Mouse (Mus musculus): ENCODE results near the gene Epha2.

Epha2 gene

DNA sequence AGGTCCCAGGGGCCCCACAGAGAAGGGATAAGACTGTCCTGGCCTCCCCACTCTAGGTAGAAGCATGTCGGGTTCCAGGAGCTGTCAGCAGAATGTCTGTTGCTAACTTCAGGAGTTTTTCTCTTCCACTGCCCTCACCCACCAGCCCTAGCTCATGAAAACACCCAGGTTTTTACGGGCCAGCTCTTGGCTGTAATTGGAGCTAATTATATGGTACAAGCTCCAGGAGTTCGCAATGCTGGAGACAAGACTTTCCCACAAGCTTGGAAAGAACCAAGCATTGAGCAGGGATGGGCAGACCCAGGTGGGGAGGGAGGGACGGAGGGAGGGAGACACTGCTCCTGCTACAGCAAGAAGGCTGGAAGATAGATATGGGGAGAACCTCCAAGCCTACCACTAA lies 26.0 kb downstream of the Epha2 start:
- CTCF ChIA-PET, result interaction anchor here in 1 of 4 experiments (0.7 to 1.4 kb wide), 4 partner anchors 33 to 270 kb away, joined by 3 to 6 read pairs (median 4); no protein-coding TSS in a partner anchor

DNA sequence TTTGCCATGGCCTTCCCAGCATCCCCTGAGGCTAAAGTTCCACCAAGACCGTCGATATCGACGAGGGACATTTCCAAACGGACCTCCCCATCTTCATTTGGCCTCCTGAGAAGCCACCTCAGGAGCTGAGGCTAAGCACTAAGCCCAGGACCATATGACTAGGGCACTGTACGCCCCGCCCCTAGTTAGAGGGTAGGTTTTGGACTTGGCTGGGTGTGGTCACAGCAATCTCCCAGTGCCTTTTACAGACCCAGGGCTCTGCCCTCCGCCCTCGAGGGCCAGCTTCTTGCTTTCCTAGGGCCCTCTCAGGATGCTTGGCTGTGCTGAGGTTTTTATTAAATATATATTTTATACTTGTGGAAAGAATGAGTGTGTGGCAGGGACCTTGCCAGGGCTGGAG lies 27.7 kb downstream of the Epha2 start:
- POLR2A ChIA-PET, result interaction anchor here in 2 of 4 experiments (0.7 to 1.3 kb wide), 5 partner anchors 19 to 56 kb away, joined by 3 to 5 read pairs (median 3); no protein-coding TSS in a partner anchor
- CTCF ChIA-PET, result no interaction called here

More for the DNA sequence above, 26.0 kb downstream of the Epha2 start:
- POLR2A ChIA-PET, result interaction anchor here in 2 of 4 experiments (1.1 to 2.3 kb wide), 5 partner anchors 8 to 54 kb away, joined by 3 to 11 read pairs (median 6); no protein-coding TSS in a partner anchor

DNA sequence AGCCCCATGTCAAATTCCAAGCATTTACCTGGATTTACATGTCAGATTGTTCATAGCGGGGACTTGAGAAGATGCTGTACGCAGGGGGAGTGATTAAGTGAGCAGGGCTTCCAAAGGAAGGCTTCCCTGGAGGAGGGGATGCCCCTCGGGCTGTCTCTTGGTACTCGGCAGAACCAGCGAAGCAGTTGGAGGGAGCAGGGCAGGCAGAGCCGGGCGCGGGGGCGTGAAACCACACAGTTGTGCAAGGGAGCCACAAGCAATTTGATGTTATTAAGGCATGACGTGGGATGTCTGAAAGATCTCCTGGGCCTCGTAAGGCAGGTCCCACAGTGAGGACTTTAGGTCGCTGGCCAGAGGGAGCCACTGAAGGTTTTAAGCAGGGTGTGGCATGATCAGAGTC lies 28.9 kb downstream of the Epha2 start:
- ChIA-PET POLR2A (interaction anchor here in 1 of 4 experiments (1.6 kb wide), 1 partner anchor 31 kb away, joined by 5 read pairs; no protein-coding TSS in a partner anchor), CTCF (no interaction called here)

DNA sequence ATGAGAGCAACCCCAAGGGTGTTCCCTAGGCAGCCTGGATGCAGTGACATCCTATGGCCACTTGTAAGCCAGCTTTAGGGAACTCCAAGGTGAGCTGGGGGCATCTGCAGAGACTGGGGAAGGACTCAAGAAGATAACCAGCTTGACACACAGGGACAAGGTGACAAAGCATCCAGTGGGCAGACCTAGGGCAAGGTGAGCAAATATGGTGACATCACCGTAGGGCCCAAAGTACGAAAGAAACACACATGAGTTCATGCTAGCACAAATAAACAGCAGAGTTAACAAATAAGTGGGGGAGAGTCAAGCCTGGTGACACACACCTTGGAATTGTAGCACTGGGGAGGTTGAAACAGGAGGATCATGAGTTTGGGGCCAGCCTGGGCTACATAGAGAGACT lies 30.4 kb downstream of the Epha2 start:
- POLR2A ChIA-PET, result interaction anchor here in 2 of 4 experiments (1.6 to 2.4 kb wide), 6 partner anchors 9 to 49 kb away, joined by 4 to 10 read pairs (median 6); no protein-coding TSS in a partner anchor
- CTCF ChIA-PET, result no interaction called here

DNA sequence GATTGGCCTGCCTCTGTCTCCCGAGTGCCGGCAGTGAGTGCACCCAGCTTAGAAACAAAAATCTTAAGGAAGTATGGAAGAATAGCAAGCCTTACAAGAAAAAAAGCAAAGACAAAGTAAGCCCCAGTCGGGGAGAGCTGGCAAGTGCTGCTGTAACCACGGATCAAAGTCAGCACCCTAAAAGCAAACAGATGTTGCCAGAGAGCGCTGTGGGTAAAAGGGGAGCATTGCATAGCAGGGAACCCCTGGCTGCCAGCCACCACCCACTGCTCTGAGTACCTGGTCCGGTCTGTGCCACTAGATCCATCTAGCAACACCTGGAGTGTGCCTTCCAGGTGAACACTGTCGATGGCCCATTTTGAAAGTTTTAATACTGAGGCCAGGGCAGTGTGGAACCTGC lies 31.2 kb downstream of the Epha2 start:
- POLR2A ChIA-PET, result interaction anchor here in 3 of 4 experiments (0.6 to 2.4 kb wide), 11 partner anchors 9 to 317 kb away, joined by 3 to 10 read pairs (median 5); no protein-coding TSS in a partner anchor
- CTCF ChIA-PET, result interaction anchor here in 3 of 4 experiments (0.5 to 2.0 kb wide), 5 partner anchors 29 to 619 kb away, joined by 3 to 7 read pairs (median 3); no protein-coding TSS in a partner anchor

DNA sequence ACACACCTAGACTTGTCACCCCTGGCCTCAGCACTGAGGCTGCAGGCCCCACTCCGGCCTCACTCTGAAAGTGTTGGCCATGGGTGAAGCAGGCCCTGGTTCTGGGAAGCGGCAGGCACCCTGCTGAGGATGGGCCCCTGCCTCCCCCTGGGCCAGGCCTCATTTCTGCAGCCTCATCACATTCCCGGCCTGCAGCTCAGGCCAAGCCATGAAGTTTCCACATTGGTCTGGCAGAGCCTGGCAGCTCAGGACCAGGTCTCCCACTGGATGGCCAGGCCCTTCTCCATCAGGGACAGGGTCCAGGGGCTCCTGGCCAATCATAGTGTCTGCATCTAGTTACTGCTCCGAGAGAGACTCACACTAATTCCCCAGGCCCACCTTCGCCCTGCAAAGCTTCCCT lies 33.7 kb downstream of the Epha2 start:
- CTCF ChIA-PET, result interaction anchor here in 2 of 4 experiments (0.6 to 0.9 kb wide), 3 partner anchors 26 to 661 kb away, joined by 3 read pairs; no protein-coding TSS in a partner anchor

DNA sequence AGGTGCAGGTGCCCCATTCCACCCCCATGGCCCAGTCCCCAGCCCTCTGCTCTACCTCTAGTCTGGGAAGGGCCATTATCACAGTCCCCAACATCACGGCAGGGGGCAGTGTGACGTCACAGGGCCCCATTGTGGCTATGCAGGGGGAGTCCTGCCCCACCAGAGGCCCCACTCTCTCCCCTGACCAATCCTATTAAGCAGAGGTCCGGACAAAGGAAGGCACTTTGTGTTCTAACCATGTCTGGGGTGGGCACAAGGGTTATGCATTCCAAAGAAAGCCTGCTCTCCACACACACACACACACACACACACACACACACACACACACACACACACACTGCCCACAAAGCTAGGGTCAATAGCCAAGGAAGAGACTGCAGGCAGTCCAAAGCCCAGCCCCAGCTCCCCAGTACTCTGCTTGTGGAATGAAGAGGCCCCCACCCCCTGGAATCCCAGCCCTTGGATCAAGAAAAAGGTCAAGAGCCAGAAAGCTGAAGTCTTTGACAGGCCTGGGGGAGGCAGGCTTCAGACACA lies 34.3 kb downstream of the Epha2 start:
- ChIA-PET CTCF (interaction anchor here (0.6 to 1.7 kb wide), 9 partner anchors 19 to 765 kb away, joined by 3 to 5 read pairs (median 3); no protein-coding TSS in a partner anchor), POLR2A (interaction anchor here (0.6 to 6.0 kb wide), 12 partner anchors 9 to 305 kb away, joined by 3 to 35 read pairs (median 4); no protein-coding TSS in a partner anchor)

More for the DNA sequence above, 33.7 kb downstream of the Epha2 start:
- POLR2A ChIA-PET, result interaction anchor here (0.6 to 6.0 kb wide), 9 partner anchors 8 to 74 kb away, joined by 3 to 35 read pairs (median 4); no protein-coding TSS in a partner anchor

DNA sequence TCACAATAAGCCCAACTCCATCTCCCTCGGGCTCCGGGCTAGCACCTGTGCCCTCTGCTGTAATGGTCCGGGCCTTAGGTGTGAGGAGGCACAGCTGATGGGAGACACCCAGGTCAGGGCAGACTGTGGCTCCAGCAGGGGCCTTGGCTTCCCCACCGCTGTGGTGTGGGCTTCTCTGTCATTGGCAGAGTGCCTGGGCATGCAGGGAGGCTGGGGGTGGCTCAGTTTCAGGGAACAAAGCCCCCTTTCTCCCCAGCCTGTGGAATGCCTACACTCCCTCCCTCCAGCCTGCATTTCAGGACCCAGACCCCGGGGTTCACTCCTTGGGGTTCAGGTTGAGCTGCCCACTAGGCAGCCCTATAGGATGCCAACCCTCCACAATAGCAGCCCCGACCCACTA lies 35.2 kb downstream of the Epha2 start:
- POLR2A ChIA-PET, result interaction anchor here in 2 of 4 experiments (0.8 to 6.0 kb wide), 7 partner anchors 10 to 73 kb away, joined by 3 to 35 read pairs (median 3); no protein-coding TSS in a partner anchor

DNA sequence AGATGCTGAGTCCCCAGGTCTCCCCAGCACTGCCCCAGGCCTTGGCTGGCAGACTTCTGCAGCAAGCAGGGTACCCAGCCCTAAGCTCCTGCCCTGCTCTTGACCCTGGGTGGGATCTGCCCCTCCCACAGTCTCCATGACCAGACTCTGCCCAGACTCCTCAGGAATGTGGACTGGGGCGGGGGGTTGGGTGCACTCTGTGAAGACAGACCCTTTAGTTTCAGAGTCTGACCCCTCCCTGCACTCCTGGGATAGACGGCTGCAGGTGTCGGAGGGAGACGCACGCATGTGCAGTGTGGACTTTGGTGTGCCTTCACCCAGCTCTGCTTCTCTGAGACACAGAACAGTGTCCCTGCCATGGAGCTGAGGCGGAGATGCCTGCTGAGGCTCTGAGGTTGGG lies 36.9 kb downstream of the Epha2 start:
- ChIA-PET CTCF (interaction anchor here (0.6 to 1.6 kb wide), 7 partner anchors 23 to 239 kb away, joined by 3 to 8 read pairs (median 4); no protein-coding TSS in a partner anchor), POLR2A (interaction anchor here (0.5 to 6.0 kb wide), 31 partner anchors 9 to 505 kb away, joined by 3 to 35 read pairs (median 4); partner anchors contain the start of genes Epha2 (in 1 of the 4) and Hspb7 (in 1 of the 4))

More for the DNA sequence above, 35.2 kb downstream of the Epha2 start:
- CTCF ChIA-PET, result interaction anchor here in 3 of 4 experiments (0.6 to 1.7 kb wide), 6 partner anchors 20 to 764 kb away, joined by 3 to 5 read pairs (median 4); no protein-coding TSS in a partner anchor

DNA sequence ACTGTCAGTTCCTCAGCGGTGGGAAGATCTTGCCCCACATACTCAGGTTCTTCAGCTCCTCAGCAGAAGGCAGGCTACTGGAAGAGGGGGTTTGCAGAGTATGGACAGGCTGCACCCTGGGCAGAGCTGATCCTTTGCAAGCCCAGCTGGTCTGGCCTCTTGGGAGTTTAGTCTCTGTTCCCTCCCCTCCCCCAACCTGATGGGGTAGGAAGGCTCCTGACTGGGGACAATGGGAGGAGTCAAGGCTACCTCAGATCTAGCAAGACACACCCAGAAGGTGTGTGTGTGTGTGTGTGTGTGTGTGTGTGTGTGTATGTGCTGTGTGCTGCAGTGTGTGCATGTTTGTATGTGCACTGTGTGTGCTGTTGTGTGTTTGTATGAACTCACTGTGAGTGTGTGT lies 37.8 kb downstream of the Epha2 start:
- ChIA-PET POLR2A (interaction anchor here (0.6 to 6.0 kb wide), 19 partner anchors 8 to 93 kb away, joined by 3 to 35 read pairs (median 6); partner anchors contain the start of gene Epha2 (in 1 of the 4)), CTCF (interaction anchor here in 2 of 4 experiments (0.7 to 1.6 kb wide), 3 partner anchors 24 to 260 kb away, joined by 3 to 4 read pairs (median 4); no protein-coding TSS in a partner anchor)

DNA sequence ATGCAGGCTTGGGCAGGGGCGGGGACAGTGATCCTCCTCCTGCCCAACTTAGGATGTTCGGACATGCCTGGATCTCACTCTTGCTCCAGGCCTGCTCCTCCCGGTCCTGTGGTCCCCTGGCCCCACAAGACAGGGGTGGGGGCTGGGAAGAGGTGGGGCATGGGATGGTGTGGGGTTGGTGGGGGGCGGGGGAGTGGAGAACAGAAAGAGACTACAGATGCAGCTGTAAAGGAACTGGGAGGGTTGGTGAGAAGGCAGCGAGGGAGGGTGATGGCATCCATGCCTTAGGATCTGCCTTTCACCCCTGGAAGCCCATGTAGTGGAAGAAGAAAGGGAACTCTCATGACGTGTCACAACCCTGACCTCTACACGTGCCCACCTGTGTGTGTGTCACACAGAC lies 40.4 kb downstream of the Epha2 start:
- POLR2A ChIA-PET, result interaction anchor here in 1 of 4 experiments (0.6 to 1.7 kb wide), 3 partner anchors 12 to 67 kb away, joined by 3 to 6 read pairs (median 3); no protein-coding TSS in a partner anchor
- CTCF ChIA-PET, result interaction anchor here in 1 of 4 experiments (0.6 kb wide), 1 partner anchor 43 kb away, joined by 3 read pairs; no protein-coding TSS in a partner anchor

DNA sequence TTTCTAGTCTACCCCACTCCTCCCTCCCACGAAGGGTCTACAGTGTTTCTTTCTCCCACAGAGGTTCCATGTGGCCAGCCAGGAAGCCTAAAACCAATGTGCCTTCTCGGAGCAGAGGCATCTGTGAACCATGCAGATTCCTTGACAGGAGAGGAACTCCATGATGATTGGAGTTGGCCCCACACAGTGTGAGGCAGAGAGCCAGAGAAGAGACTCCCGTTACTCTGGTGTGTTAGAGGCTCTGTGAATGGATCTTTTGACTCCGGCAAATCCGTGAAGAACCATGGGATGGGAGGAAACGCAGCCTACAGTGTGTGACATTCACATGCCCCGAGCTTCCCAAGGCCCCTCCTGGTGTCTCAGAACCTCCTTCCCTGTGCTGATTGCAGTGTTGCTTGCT lies 42.5 kb downstream of the Epha2 start:
- ChIA-PET POLR2A (interaction anchor here in 2 of 4 experiments (0.8 to 1.3 kb wide), 4 partner anchors 17 to 727 kb away, joined by 3 to 4 read pairs (median 4); no protein-coding TSS in a partner anchor), CTCF (no interaction called here)

DNA sequence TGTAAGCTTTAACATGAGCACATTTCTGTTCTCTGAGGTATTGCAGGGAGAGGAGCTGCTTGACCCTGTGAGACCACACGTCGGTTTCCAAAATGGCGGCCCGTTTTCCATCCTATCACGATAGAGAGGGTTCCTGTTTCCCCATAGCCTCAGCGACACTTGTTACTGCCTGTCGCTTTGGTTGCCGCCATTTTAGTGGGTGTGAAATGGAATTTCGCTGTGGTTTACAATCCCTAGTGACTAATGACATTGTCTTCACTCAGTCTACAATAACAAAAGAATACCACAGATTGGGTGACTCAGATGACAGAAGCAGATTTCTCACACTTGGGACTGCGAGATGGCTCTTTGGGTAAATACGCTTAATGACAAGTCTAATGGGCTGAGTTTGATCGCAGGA lies 44.2 kb downstream of the Epha2 start:
- CTCF ChIA-PET, result interaction anchor here in 2 of 4 experiments (1.0 to 1.7 kb wide), 2 partner anchors 15 to 16 kb away, joined by 4 read pairs; no protein-coding TSS in a partner anchor
- POLR2A ChIA-PET, result interaction anchor here in 3 of 4 experiments (0.8 to 4.3 kb wide), 6 partner anchors 13 to 71 kb away, joined by 3 to 18 read pairs (median 8); no protein-coding TSS in a partner anchor

DNA sequence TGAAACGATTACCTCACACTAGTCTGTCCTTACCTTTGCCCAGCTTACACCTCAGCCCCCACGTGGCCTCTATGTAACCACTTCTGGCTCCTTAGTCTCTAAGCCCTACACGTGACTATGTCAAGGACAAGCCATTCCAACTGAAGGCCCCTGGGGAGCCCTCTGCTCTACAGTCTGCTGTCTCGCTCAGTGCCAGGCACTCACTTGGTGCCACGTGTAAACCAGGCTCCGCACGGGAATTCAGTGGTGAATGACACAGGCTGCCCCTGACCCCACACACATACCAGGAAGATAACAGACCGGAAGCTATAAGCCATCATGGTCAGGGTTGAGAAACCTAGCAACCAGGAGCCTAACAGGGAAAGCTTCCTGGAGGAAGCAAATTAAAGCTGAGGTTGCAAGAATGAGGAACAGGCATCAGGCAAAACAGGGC lies 46.3 kb downstream of the Epha2 start:
- ChIA-PET CTCF (interaction anchor here in 3 of 4 experiments (0.7 to 2.4 kb wide), 6 partner anchors 10 to 94 kb away, joined by 3 to 7 read pairs (median 4); no protein-coding TSS in a partner anchor), POLR2A (interaction anchor here in 3 of 4 experiments (0.8 to 4.3 kb wide), 28 partner anchors 9 to 200 kb away, joined by 3 to 18 read pairs (median 4); partner anchors contain the start of gene Fbxo42 (in 1 of the 3))

DNA sequence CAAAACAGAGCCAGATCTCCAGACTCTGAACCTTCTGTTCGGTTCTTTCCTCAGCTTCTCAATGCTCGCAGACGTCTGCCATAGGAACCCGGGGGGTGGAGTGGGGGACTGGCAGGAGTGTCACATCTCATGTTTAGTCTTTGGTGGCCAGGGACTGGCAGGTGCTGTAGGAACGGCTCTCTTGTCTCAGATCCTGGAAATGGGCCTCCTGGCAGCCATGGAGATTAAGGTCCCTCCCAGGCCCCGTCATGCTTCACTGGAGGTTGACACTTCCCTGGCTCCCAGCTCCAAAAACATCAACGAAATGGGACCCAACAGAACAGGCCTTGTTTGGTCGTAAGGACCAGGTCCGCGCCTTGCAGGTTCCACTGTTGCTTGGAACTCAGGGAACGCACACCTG lies 47.6 kb downstream of the Epha2 start:
- POLR2A ChIA-PET, result interaction anchor here in 3 of 4 experiments (0.6 to 4.3 kb wide), 17 partner anchors 8 to 75 kb away, joined by 3 to 18 read pairs (median 4); no protein-coding TSS in a partner anchor
- CTCF ChIA-PET, result interaction anchor here in 3 of 4 experiments (0.6 to 3.2 kb wide), 8 partner anchors 9 to 144 kb away, joined by 3 to 9 read pairs (median 4); no protein-coding TSS in a partner anchor

DNA sequence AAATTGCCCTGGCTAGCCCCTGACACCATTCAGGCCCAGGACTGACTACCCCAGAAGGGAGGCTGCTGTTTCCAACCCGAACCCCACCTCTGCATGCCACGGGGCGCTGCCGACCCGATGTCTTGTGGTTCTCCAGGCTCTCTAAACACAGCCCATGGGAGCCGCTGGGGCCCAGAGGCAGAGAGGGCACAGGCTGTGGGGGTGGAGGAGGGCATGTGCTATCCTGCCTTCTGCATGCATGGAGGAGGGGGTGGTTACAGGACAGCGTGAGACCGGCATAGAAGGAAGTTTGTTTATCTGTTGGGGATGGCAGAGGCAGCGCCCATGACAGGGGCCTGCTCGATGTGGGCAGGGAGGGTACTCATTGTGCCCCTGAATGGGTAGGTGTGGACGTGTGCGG lies 49.0 kb downstream of the Epha2 start:
- POLR2A ChIA-PET, result interaction anchor here in 2 of 4 experiments (0.6 to 1.6 kb wide), 3 partner anchors 46 to 278 kb away, joined by 3 to 5 read pairs (median 4); no protein-coding TSS in a partner anchor
- CTCF ChIA-PET, result interaction anchor here in 1 of 4 experiments (2.0 to 3.2 kb wide), 2 partner anchors 11 to 145 kb away, joined by 4 to 9 read pairs; no protein-coding TSS in a partner anchor

DNA sequence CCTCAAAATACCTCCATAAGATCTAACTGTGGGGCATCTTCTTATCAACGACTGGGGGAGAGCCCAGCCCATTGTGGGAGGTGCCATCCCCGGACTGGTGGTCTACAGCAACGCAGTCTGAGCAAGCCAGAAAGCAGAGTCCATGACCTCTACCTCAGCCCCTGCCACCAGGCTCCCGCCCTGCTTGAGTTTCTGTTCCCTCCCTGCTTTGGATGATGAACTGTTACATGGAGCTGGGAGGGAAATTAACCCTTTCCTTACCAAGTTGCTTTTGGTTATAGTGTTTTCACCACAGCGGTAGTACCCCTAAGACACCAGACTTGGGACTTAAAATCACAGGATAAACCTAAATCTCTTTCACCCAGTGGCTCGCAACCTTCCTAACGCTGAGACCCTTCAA lies 50.9 kb downstream of the Epha2 start:
- CTCF ChIA-PET, result interaction anchor here in 2 of 4 experiments (1.7 to 2.5 kb wide), 2 partner anchors 9 kb away, joined by 8 read pairs; no protein-coding TSS in a partner anchor
- POLR2A ChIA-PET, result interaction anchor here in 1 of 4 experiments (1.4 kb wide), 1 partner anchor 77 kb away, joined by 3 read pairs; no protein-coding TSS in a partner anchor

DNA sequence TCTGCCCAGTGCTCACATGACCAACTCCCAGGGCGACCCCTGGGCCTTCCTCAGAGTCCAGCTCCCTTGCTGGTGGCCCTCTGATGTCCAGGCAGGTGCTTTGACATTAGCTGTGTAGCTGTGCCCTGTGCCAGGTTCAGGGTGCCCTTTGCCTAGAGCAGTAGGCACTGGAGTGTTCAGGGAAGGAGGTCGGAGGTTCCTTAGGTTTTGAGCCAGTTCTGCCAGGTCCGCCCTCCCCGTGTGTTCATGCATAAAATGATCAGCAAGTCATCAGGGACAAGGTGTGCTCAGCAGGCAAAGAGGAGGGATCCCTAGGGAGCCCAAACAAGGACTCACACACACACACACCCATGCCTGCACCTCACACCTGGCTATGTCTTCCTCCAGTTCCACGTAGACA lies 51.9 kb downstream of the Epha2 start:
- CTCF ChIA-PET, result interaction anchor here in 2 of 4 experiments (0.7 to 2.5 kb wide), 2 partner anchors 8 to 79 kb away, joined by 3 to 8 read pairs; no protein-coding TSS in a partner anchor
- POLR2A ChIA-PET, result interaction anchor here in 1 of 4 experiments (1.1 kb wide), 1 partner anchor 36 kb away, joined by 3 read pairs; no protein-coding TSS in a partner anchor

All from embryonic stem cell, embryonic (primary cell).